Mouse (Mus musculus): ENCODE measurements around the gene Zfyve1. TPM values are rescaled to one million over a fixed set of nuclear protein-coding genes. Genes with fewer than 3 reads are reported as not detected.

The Zfyve1 gene
- polyA plus RNA-seq, 1 experiment from 2014 or later, result 27.3 TPM

DNA sequence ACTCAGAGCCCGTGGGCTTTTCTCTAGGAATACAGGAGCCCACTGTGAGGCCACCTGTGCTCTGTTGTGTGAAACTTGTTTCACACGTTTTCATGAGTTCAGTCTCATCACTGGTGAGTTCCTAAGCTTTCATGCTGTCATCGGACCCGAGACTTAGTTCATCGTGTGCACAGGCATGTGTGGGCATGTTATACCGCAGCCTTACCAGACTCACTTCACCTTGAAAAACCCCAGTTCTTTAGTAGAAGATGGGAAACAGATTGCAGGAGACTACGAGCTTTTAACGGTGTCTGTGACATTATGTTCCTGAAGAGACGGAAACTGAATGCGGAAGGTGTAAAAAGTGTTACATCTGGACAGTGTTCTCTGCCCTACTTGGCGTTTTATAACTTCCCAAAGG lies 61.6 kb downstream of the Zfyve1 start:
- Histone ChIP-seq H3K27me3 (ENCODE audit: control insufficient read depth, insufficient read depth, low read depth, low read length) (no peaks in the 10 kb centered on the region), H3K36me3 (ENCODE audit: control insufficient read depth, insufficient read depth, low read length) (peaks cover 19% of the 10 kb centered on the region), H3K4me3 (ENCODE audit: low read depth, low read length) (no peak overlapping the region), H3K27ac (ENCODE audit: low read length) (no peak overlapping the region), H3K9ac (ENCODE audit: low read depth, low read length) (no peak overlapping the region), H3K4me1 (ENCODE audit: control insufficient read depth, insufficient read depth, low read length) (peaks cover 4% of the 10 kb centered on the region), H3K4me2 (ENCODE audit: low read length) (no peak overlapping the region), H3K9me3 (replicated peaks; ENCODE audit: control insufficient read depth, low read length, poor library complexity, severe bottlenecking) (no peaks in the 10 kb centered on the region)
- no peak for ATAC-seq
- WGBS, result 90% methylated on average over 11 of the region's 11 CpGs

- Histone ChIP-seq H3K27ac (ENCODE audit: low read length) (no peak overlapping the region), H3K27me3 (ENCODE audit: control insufficient read depth, insufficient read depth, low read depth, low read length) (no peaks in the 10 kb centered on the region), H3K9ac (ENCODE audit: low read depth, low read length) (no peak overlapping the region), H3K4me1 (ENCODE audit: control insufficient read depth, insufficient read depth, low read length) (peaks cover 4% of the 10 kb centered on the region), H3K4me3 (ENCODE audit: low read depth, low read length) (no peak overlapping the region), H3K36me3 (ENCODE audit: control insufficient read depth, insufficient read depth, low read length) (peaks cover 15% of the 10 kb centered on the region), H3K9me3 (replicated peaks; ENCODE audit: control insufficient read depth, low read length, poor library complexity, severe bottlenecking) (no peaks in the 10 kb centered on the region), H3K4me2 (ENCODE audit: low read length) (no peak overlapping the region)
- 82% methylated on average over 3 of the region's 3 CpGs for WGBS
- ATAC-seq, result no peak
Observed at GRCm38 (mm10) chr12:83534190-83534589, 62.8 kb downstream of the Zfyve1 start.

DNA sequence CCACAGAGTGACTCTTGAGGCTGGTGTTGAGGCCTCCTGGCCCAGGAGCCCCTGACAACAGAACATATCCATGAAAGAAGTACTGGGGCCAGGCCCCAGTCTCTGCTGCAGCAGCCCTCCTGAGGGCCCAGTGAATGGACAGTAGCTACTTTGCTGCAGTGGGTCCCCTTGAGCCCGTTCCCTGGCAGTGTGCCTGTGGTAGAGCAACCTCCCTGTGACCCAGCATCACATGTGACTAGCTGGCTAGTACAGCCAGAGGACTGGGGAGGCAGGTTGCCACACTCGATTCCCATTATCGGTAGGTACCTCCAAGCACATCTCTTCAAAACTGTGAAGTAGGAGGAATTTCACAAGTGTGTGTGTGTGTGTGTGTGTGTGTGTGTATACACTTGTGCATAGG lies 64.1 kb downstream of the Zfyve1 start:
- H3K4me1 ChIP-seq (ENCODE audit: control insufficient read depth, insufficient read depth, low read length), result peaks cover 4% of the 10 kb centered on the region
- no peak for ATAC-seq
- H3K36me3 ChIP-seq (ENCODE audit: control insufficient read depth, insufficient read depth, low read length), result peaks cover 14% of the 10 kb centered on the region; the same call in 1 of the 2 replicates
- 90% methylated on average over 3 of the region's 3 CpGs for WGBS
- no peak overlapping the region for H3K27ac ChIP-seq (ENCODE audit: low read length)
- no peak overlapping the region for H3K9ac ChIP-seq (ENCODE audit: low read depth, low read length)
- H3K9me3 ChIP-seq (replicated peaks; ENCODE audit: control insufficient read depth, low read length, poor library complexity, severe bottlenecking), result no peaks in the 10 kb centered on the region
- H3K4me3 ChIP-seq (ENCODE audit: low read depth, low read length), result no peak overlapping the region
- H3K27me3 ChIP-seq (ENCODE audit: control insufficient read depth, insufficient read depth, low read depth, low read length), result no peaks in the 10 kb centered on the region
- H3K4me2 ChIP-seq (ENCODE audit: low read length), result no peak overlapping the region

DNA sequence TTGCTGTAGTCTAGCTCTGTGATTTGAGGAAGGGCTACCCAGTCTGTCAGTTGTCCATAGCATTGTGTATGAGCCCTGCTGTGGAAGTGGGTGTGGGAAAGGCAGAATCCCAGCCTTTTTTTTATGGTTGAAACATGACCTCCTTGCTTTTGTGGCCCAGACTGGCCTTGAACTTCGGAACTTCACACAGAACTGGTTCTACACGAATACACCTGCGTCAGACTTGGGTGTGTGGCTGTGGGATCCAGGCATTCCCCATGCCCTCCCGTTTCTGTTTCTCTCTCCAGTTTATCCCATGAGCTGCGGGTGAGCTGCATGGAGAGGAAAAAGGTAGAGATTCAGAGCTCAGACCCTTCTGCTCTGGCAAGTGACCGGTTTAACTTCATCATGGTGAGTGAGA lies 65.0 kb downstream of the Zfyve1 start:
- Histone ChIP-seq H3K36me3 (ENCODE audit: control insufficient read depth, insufficient read depth, low read length) (peaks cover 14% of the 10 kb centered on the region; the same call in 1 of the 2 replicates), H3K27ac (ENCODE audit: low read length) (no peak overlapping the region), H3K9me3 (replicated peaks; ENCODE audit: control insufficient read depth, low read length, poor library complexity, severe bottlenecking) (no peaks in the 10 kb centered on the region), H3K4me1 (ENCODE audit: control insufficient read depth, insufficient read depth, low read length) (peaks cover 4% of the 10 kb centered on the region), H3K27me3 (ENCODE audit: control insufficient read depth, insufficient read depth, low read depth, low read length) (no peaks in the 10 kb centered on the region), H3K4me3 (ENCODE audit: low read depth, low read length) (no peak overlapping the region), H3K4me2 (ENCODE audit: low read length) (no peak overlapping the region), H3K9ac (ENCODE audit: low read depth, low read length) (no peak overlapping the region)
- 94% methylated on average over 6 of the region's 6 CpGs for WGBS
- ATAC-seq, result no peak

DNA sequence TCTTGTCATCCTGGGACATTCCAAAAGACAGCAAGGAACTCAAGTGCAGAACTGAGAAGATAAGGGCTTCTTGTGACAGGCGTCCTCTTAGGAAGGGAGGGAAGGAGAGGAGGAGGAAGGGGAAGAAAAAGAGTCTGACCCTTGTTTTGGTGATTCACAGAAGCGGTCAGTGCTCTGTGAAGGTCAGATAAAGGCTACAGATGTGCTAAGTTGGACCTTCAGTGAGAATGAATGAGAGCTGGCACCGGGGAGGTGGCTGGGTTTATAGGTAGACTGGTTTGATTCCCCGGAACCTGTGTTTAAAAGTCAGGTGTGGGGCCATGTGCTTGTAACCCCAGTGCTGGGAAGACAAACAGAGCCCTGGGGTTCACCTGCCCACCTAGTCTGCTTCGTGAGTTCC lies 68.4 kb downstream of the Zfyve1 start:
- H3K36me3 ChIP-seq (ENCODE audit: control insufficient read depth, insufficient read depth, low read length), result peaks cover 11% of the 10 kb centered on the region; the same call in 1 of the 2 replicates
- no peak overlapping the region for H3K27ac ChIP-seq (ENCODE audit: low read length)
- no peaks in the 10 kb centered on the region for H3K4me1 ChIP-seq (ENCODE audit: control insufficient read depth, insufficient read depth, low read length)
- WGBS, result 93% methylated on average over 5 of the region's 5 CpGs
- H3K4me2 ChIP-seq (ENCODE audit: low read length), result no peak overlapping the region
- H3K4me3 ChIP-seq (ENCODE audit: low read depth, low read length), result no peak overlapping the region
- no peak for ATAC-seq
- H3K9me3 ChIP-seq (replicated peaks; ENCODE audit: control insufficient read depth, low read length, poor library complexity, severe bottlenecking), result no peaks in the 10 kb centered on the region
- H3K27me3 ChIP-seq (ENCODE audit: control insufficient read depth, insufficient read depth, low read depth, low read length), result no peaks in the 10 kb centered on the region
- no peak overlapping the region for H3K9ac ChIP-seq (ENCODE audit: low read depth, low read length)

DNA sequence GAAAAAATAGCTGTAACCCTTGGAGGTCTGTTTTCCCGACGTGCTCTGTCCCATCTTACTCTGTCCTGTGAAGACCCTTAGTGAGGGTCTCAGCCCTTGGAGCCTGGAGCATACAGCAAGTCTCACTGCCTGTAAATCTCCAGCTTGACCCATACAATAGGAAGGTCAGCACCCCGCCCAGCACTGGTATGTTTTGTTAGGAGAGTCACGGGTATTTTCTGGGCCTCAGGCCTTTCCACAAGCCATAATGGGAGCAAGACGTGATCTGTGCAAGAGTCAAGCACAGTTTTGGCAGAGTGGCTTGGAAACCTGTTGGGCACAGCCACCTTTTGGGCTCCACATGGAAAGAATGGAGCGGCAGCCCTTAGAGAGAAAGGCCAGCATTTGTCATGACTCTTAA lies 69.2 kb downstream of the Zfyve1 start:
- Histone ChIP-seq H3K9ac (ENCODE audit: low read depth, low read length) (no peak overlapping the region), H3K4me1 (ENCODE audit: control insufficient read depth, insufficient read depth, low read length) (peaks cover 3% of the 10 kb centered on the region; the same call in 1 of the 2 replicates), H3K9me3 (replicated peaks; ENCODE audit: control insufficient read depth, low read length, poor library complexity, severe bottlenecking) (no peaks in the 10 kb centered on the region), H3K4me3 (ENCODE audit: low read depth, low read length) (no peak overlapping the region), H3K36me3 (ENCODE audit: control insufficient read depth, insufficient read depth, low read length) (peaks cover 10% of the 10 kb centered on the region; the same call in 1 of the 2 replicates), H3K4me2 (ENCODE audit: low read length) (no peak overlapping the region), H3K27me3 (ENCODE audit: control insufficient read depth, insufficient read depth, low read depth, low read length) (no peaks in the 10 kb centered on the region), H3K27ac (ENCODE audit: low read length) (no peak overlapping the region)
- 74% methylated on average over 6 of the region's 6 CpGs for WGBS
- no peak for ATAC-seq

- H3K4me3 ChIP-seq (ENCODE audit: low read depth, low read length), result no peak overlapping the region
- H3K27ac ChIP-seq (ENCODE audit: low read length), result no peak overlapping the region
- no peak overlapping the region for H3K9ac ChIP-seq (ENCODE audit: low read depth, low read length)
- 0 out of 2 replicates have a peak, but pooled peaks cover 6% of the 10 kb centered on the region for H3K36me3 ChIP-seq (ENCODE audit: control insufficient read depth, insufficient read depth, low read length)
- no peaks in the 10 kb centered on the region for H3K27me3 ChIP-seq (ENCODE audit: control insufficient read depth, insufficient read depth, low read depth, low read length)
- no peak for ATAC-seq
- no peaks in the 10 kb centered on the region for H3K9me3 ChIP-seq (replicated peaks; ENCODE audit: control insufficient read depth, low read length, poor library complexity, severe bottlenecking)
- H3K4me2 ChIP-seq (ENCODE audit: low read length), result no peak overlapping the region
- 80% methylated on average over 18 of the region's 18 CpGs for WGBS
- peaks cover 14% of the 10 kb centered on the region for H3K4me1 ChIP-seq (ENCODE audit: control insufficient read depth, insufficient read depth, low read length)
Observed at GRCm38 (mm10) chr12:83525822-83526544, 71.0 kb downstream of the Zfyve1 start.

- Histone ChIP-seq H3K4me3 (ENCODE audit: low read depth, low read length) (no peak overlapping the region), H3K36me3 (ENCODE audit: control insufficient read depth, insufficient read depth, low read length) (0 out of 2 replicates have a peak, but pooled peaks cover 4% of the 10 kb centered on the region), H3K27ac (ENCODE audit: low read length) (no peak overlapping the region), H3K9ac (ENCODE audit: low read depth, low read length) (no peak overlapping the region), H3K4me2 (ENCODE audit: low read length) (no peak overlapping the region), H3K9me3 (replicated peaks; ENCODE audit: control insufficient read depth, low read length, poor library complexity, severe bottlenecking) (no peaks in the 10 kb centered on the region), H3K27me3 (ENCODE audit: control insufficient read depth, insufficient read depth, low read depth, low read length) (no peaks in the 10 kb centered on the region), H3K4me1 (ENCODE audit: control insufficient read depth, insufficient read depth, low read length) (peaks cover 14% of the 10 kb centered on the region)
- no peak for ATAC-seq
- 77% methylated on average over 5 of the region's 5 CpGs for WGBS
Observed at GRCm38 (mm10) chr12:83524329-83524728, 72.7 kb downstream of the Zfyve1 start.

DNA sequence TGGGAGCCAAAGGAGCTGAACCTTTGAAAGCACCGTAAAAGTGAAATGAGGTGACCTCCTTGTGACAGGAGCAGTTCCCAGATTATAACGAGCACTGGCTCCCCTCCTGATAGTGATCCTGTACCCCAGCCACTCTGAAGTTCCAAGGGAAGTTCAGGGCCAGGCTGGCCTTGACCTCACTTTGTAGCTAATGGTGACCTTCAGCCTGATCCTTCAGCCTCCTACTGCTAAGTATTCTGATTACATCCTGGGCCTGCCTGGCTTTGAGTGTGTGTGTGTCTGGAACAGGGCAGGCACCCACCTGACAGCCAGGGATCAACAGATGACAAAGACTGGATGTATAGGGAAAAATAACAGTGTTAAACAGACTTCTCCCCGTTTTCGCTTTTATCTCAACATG lies 73.1 kb downstream of the Zfyve1 start:
- H3K9me3 ChIP-seq (replicated peaks; ENCODE audit: control insufficient read depth, low read length, poor library complexity, severe bottlenecking), result no peaks in the 10 kb centered on the region
- no peak overlapping the region for H3K4me2 ChIP-seq (ENCODE audit: low read length)
- 82% methylated on average over 4 of the region's 4 CpGs for WGBS
- H3K36me3 ChIP-seq (ENCODE audit: control insufficient read depth, insufficient read depth, low read length), result 0 out of 2 replicates have a peak, but pooled peaks cover under 1% of the 10 kb centered on the region
- no peak overlapping the region for H3K4me3 ChIP-seq (ENCODE audit: low read depth, low read length)
- ATAC-seq, result no peak
- H3K27me3 ChIP-seq (ENCODE audit: control insufficient read depth, insufficient read depth, low read depth, low read length), result no peaks in the 10 kb centered on the region
- peaks cover 14% of the 10 kb centered on the region for H3K4me1 ChIP-seq (ENCODE audit: control insufficient read depth, insufficient read depth, low read length)
- no peak overlapping the region for H3K9ac ChIP-seq (ENCODE audit: low read depth, low read length)
- H3K27ac ChIP-seq (ENCODE audit: low read length), result no peak overlapping the region
